Mouse (Mus musculus) hindbrain, embryonic 10.5 days (tissue): ENCODE data around the gene Dact3. TPM values are rescaled to one million over a fixed set of nuclear protein-coding genes. Genes with fewer than 3 reads are reported as not detected.

Experiments used
- DNase-seq: peaks from one replicate; pipeline ENCODE4 v3.0.0-alpha.2; 2017; ENCODE audit warnings: low spot score
- H3K27ac ChIP-seq: fragments of 300-500 bp; sonication (generic); 2 replicates; pipeline ENCODE4 v1.5.1; 2016; ENCODE audit warnings: mild to moderate bottlenecking, moderate library complexity
- H3K27me3 ChIP-seq: fragments of 300-500 bp; sonication (generic); 2 replicates; pipeline ENCODE4 v1.6.1; 2016; ENCODE audit warnings: mild to moderate bottlenecking; ENCODE audit not compliant: poor library complexity, insufficient read depth, severe bottlenecking
- H3K36me3 ChIP-seq: fragments of 300-500 bp; sonication (generic); 2 replicates; pipeline ENCODE4 v1.6.1; 2016; ENCODE audit warnings: mild to moderate bottlenecking, moderate library complexity
- H3K4me1 ChIP-seq: fragments of 300-500 bp; sonication (generic); replicated peaks from 2 replicates; pipeline ENCODE4 v1.6.1; 2016; ENCODE audit warnings: mild to moderate bottlenecking
- H3K4me3 ChIP-seq: fragments of 300-500 bp; sonication (generic); 2 replicates; pipeline ENCODE4 v1.5.1; 2016; ENCODE audit warnings: mild to moderate bottlenecking, moderate library complexity
- H3K9me3 ChIP-seq: fragments of 300-500 bp; sonication (generic); 2 replicates; pipeline ENCODE4 v1.6.1; 2016; ENCODE audit warnings: mild to moderate bottlenecking, moderate library complexity
- WGBS: fragments of 180-500 bp; shearing (Covaris S2); methylation state at CpG from one replicate; pipeline ENCODE4 v1.1.7; 2016; 5-methylcytosine and 5-hydroxymethylcytosine counted together
- polyA plus RNA-seq: library from polyadenylated mRNA; unstranded; fragments of >200 nt; fragmentation: Nextera tagmentation; extraction: Ambion mirVana; gene quantifications from 2 replicates; pipeline ENCODE4 v1.2.1, GENCODE M21; 2016

The Dact3 gene
- polyA plus RNA-seq, 1 experiment from 2014 or later = 4.9 TPM

DNA sequence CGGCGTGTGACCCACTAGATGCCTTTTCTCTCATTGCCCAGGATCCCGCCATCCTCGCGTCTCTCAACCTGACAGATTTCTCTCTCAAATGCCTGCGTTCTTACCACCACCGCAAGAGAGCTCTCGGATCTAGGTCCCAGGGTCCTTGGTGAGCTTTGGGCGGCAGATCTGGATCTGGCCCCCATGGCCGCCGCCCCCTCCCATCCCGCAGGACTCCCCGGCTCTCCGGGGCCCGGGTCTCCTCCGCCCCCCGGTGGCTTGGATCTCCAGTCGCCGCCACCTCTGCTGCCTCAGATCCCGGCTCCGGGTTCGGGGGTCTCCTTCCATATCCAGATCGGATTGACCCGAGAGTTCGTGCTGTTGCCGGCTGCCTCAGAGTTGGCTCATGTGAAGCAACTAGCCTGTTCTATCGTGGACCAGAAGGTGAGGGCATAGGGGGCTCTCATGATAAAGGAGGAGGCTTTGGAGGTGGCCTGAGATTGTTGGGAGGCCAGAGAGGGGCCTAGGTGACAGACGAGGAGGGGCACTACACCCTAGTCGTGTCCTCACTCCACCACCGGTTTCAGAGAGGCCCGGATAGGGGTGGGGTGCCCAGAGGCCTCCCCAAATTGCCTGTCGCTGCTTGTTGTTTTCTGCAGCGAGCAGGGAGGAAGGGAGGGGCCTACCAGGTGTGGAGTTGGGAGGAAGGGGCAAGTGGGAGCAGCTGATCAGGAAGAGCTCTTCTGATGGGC is 31.5 kb upstream of the Dact3 start:
- peaks cover 12% of the 10 kb centered on the region; the same call in 1 of the 2 replicates for H3K27me3 ChIP-seq
- peak overlapping the region; percentile 87 for H3K27ac ChIP-seq
- 1% methylated on average over 33 of the region's 33 CpGs for WGBS
- DNase-seq = peak; percentile 39
- peaks cover 54% of the 10 kb centered on the region for H3K4me1 ChIP-seq
- H3K9me3 ChIP-seq = no peaks in the 10 kb centered on the region
- H3K36me3 ChIP-seq = peaks cover 54% of the 10 kb centered on the region
- H3K4me3 ChIP-seq = peak overlapping the region; percentile 74

- Histone ChIP-seq H3K4me3 (peak overlapping the region; percentile 74; the same call in 1 of the 2 replicates), H3K27me3 (peaks cover 12% of the 10 kb centered on the region; the same call in 1 of the 2 replicates), H3K27ac (peak overlapping the region; percentile 26; the same call in 1 of the 2 replicates), H3K36me3 (peaks cover 54% of the 10 kb centered on the region), H3K9me3 (no peaks in the 10 kb centered on the region), H3K4me1 (peaks cover 56% of the 10 kb centered on the region)
- 65% methylated on average over 3 of the region's 3 CpGs for WGBS
- DNase-seq = no peak
Observed at GRCm38 (mm10) chr7:16844696-16845071, 30.4 kb upstream of the Dact3 start.

GRCm38 (mm10) chr7:16845072-16845819 is 29.9 kb upstream of the Dact3 start:
- H3K4me3 ChIP-seq = peak overlapping the region; percentile 37
- H3K36me3 ChIP-seq = peaks cover 54% of the 10 kb centered on the region
- peak overlapping the region; percentile 71 for H3K27ac ChIP-seq
- WGBS = 40% methylated on average over 14 of the region's 14 CpGs
- no peaks in the 10 kb centered on the region for H3K9me3 ChIP-seq
- no peak for DNase-seq
- H3K4me1 ChIP-seq = peaks cover 56% of the 10 kb centered on the region
- peaks cover 12% of the 10 kb centered on the region; the same call in 1 of the 2 replicates for H3K27me3 ChIP-seq

- WGBS = 34% methylated on average over 10 of the region's 10 CpGs
- H3K27ac ChIP-seq = peak overlapping the region; percentile 71; the same call in 1 of the 2 replicates
- DNase-seq = no peak
- peaks cover 54% of the 10 kb centered on the region for H3K36me3 ChIP-seq
- H3K27me3 ChIP-seq = peaks cover 12% of the 10 kb centered on the region; the same call in 1 of the 2 replicates
- no peaks in the 10 kb centered on the region for H3K9me3 ChIP-seq
- H3K4me1 ChIP-seq = peaks cover 56% of the 10 kb centered on the region
- H3K4me3 ChIP-seq = peak overlapping the region; percentile 37
Observed at GRCm38 (mm10) chr7:16845820-16846167, 29.3 kb upstream of the Dact3 start.

DNA sequence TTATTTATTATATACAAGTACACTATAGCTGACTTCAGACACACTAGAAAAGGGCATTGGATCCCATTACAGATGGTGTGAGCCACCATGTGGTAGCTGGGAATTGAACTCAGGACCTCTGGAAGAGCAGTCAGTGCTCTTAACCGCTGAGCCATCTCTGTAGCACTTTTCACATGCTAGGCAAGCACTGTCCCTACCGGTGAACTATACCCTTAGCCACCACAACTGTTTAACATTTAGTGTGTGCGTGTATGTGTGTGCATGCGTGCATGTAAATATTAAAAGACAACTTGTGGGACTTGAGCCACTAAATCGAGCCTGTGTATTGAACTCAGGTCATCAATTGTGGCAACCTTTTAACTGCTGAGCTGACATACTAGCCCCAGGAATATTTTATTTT is 28.3 kb upstream of the Dact3 start:
- Histone ChIP-seq H3K9me3 (no peaks in the 10 kb centered on the region), H3K27me3 (peaks cover 12% of the 10 kb centered on the region; the same call in 1 of the 2 replicates), H3K4me1 (peaks cover 46% of the 10 kb centered on the region), H3K36me3 (peaks cover 52% of the 10 kb centered on the region), H3K27ac (no peak overlapping the region), H3K4me3 (no peak overlapping the region)
- 96% methylated on average over 5 of the region's 5 CpGs for WGBS
- no peak for DNase-seq

- Histone ChIP-seq H3K9me3 (no peaks in the 10 kb centered on the region), H3K36me3 (peaks cover 57% of the 10 kb centered on the region), H3K4me1 (peaks cover 38% of the 10 kb centered on the region), H3K27me3 (peaks cover 12% of the 10 kb centered on the region; the same call in 1 of the 2 replicates), H3K4me3 (no peak overlapping the region), H3K27ac (no peak overlapping the region)
- DNase-seq = no peak
- WGBS = 90% methylated on average over 19 of the region's 19 CpGs
Observed at GRCm38 (mm10) chr7:16847507-16847906, 27.6 kb upstream of the Dact3 start.

GRCm38 (mm10) chr7:16848579-16848978 is 26.5 kb upstream of the Dact3 start:
- DNase-seq = peak; percentile 56
- peaks cover 66% of the 10 kb centered on the region for H3K36me3 ChIP-seq

DNA sequence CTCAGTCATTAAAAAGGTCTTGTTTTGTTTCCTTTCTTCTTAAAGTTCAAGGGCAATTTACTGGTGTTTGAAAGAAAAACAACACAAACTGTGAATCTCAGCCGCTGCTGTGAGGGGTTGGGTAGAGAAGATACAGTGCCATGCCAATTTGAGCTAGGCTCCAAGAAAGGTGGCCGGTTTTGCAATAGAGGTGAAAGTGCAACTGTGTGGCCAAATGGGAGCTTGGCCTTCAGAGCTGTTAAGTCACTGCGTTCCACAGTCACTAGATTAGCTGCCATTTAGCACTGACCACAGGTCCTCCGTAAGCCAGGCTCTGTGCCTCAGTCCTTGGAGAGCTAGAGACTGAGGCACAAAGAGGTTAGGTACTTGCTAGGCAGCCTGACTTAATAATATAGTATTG is 23.5 kb upstream of the Dact3 start:
- WGBS = 93% methylated on average over 4 of the region's 4 CpGs
- peaks cover 90% of the 10 kb centered on the region for H3K36me3 ChIP-seq
- H3K27me3 ChIP-seq = no peaks in the 10 kb centered on the region
- H3K27ac ChIP-seq = no peak overlapping the region
- DNase-seq = no peak
- H3K9me3 ChIP-seq = no peaks in the 10 kb centered on the region
- H3K4me3 ChIP-seq = no peak overlapping the region
- H3K4me1 ChIP-seq = peaks cover 4% of the 10 kb centered on the region

More at GRCm38 (mm10) chr7:16848579-16848978, 26.5 kb upstream of the Dact3 start:
- Histone ChIP-seq H3K4me1 (peaks cover 29% of the 10 kb centered on the region), H3K9me3 (no peaks in the 10 kb centered on the region), H3K27ac (no peak overlapping the region), H3K27me3 (peaks cover 12% of the 10 kb centered on the region; the same call in 1 of the 2 replicates), H3K4me3 (no peak overlapping the region)
- 18% methylated on average over 17 of the region's 17 CpGs for WGBS

GRCm38 (mm10) chr7:16853302-16853831 is 21.8 kb upstream of the Dact3 start:
- H3K27ac ChIP-seq = no peak overlapping the region
- DNase-seq = no peak
- H3K4me1 ChIP-seq = peaks cover 4% of the 10 kb centered on the region
- 87% methylated on average over 14 of the region's 14 CpGs for WGBS
- H3K4me3 ChIP-seq = no peak overlapping the region
- H3K27me3 ChIP-seq = no peaks in the 10 kb centered on the region
- H3K36me3 ChIP-seq = peaks cover 96% of the 10 kb centered on the region
- no peaks in the 10 kb centered on the region for H3K9me3 ChIP-seq

GRCm38 (mm10) chr7:16858336-16858735 is 16.8 kb upstream of the Dact3 start:
- no peaks in the 10 kb centered on the region for H3K4me1 ChIP-seq
- H3K9me3 ChIP-seq = no peaks in the 10 kb centered on the region
- H3K4me3 ChIP-seq = no peak overlapping the region
- H3K27ac ChIP-seq = no peak overlapping the region
- H3K36me3 ChIP-seq = peaks cover 80% of the 10 kb centered on the region
- no peaks in the 10 kb centered on the region for H3K27me3 ChIP-seq
- 21% methylated on average over 17 of the region's 17 CpGs for WGBS
- peak; percentile 49 for DNase-seq

- H3K27ac ChIP-seq = no peak overlapping the region
- no peaks in the 10 kb centered on the region for H3K4me1 ChIP-seq
- no peak overlapping the region for H3K4me3 ChIP-seq
- WGBS = 34% methylated on average over 5 of the region's 5 CpGs
- H3K9me3 ChIP-seq = no peaks in the 10 kb centered on the region; the same call in 1 of the 2 replicates
- peak; percentile 63 for DNase-seq
- no peaks in the 10 kb centered on the region for H3K27me3 ChIP-seq
- H3K36me3 ChIP-seq = peaks cover 80% of the 10 kb centered on the region
Observed at GRCm38 (mm10) chr7:16859902-16860651, 15.0 kb upstream of the Dact3 start.

DNA sequence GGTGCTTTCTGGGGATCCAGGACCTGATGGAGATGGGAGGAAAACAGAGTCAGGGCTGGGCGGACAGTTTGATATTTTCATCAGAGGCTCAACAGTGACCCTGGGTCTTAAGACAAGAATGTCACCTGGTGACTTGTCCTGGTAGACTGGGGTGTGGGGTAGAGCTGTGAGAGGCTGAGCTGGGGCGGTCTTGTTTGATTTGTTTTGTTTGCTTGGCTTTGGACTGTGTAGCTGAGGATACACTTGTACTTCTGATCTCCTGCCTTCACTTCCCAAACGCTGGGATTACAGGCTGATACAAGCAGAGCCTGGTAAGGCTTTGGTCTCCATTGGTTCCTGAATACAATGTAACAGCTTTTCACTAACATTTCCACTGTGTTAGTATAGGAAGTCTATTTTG is 7.6 kb upstream of the Dact3 start:
- 90% methylated on average over 3 of the region's 3 CpGs for WGBS
- Histone ChIP-seq H3K36me3 (peaks cover 61% of the 10 kb centered on the region), H3K27me3 (no peaks in the 10 kb centered on the region), H3K9me3 (no peaks in the 10 kb centered on the region; the same call in 1 of the 2 replicates), H3K4me1 (peaks cover 11% of the 10 kb centered on the region), H3K27ac (no peak overlapping the region), H3K4me3 (no peak overlapping the region)
- DNase-seq = no peak
